Mouse (Mus musculus) lung, postnatal 4 days (tissue): Measurements from ENCODE around the gene Ucma.

ENCODE experiments used
- DNase-seq, 2 experiments: peaks; one replicate each; pipeline ENCODE4 v3.0.0; 2021

Ucma gene

GRCm38 (mm10) chr2:5007107-5007506 lies 31.2 kb downstream of the Ucma start:
- DNase-seq, result no peak

GRCm38 (mm10) chr2:5011898-5012490 lies 36.1 kb downstream of the Ucma start:
- DNase-seq, result no peak

GRCm38 (mm10) chr2:5012491-5013324 lies 36.8 kb downstream of the Ucma start, which contains the start of gene Mcm10:
TSS of gene Mcm10 (minus strand) at chr2:5012791.
- peak; percentile 94 for DNase-seq

- DNase-seq, result peak in 1 of 2 experiments; percentile 17
Measured at GRCm38 (mm10) chr2:5014616-5015015, 38.7 kb downstream of the Ucma start.

- no peak for DNase-seq
Measured at GRCm38 (mm10) chr2:5015527-5015926, 39.6 kb downstream of the Ucma start.

GRCm38 (mm10) chr2:5016922-5017321 lies 41.0 kb downstream of the Ucma start:
- no peak for DNase-seq

GRCm38 (mm10) chr2:5019708-5020107 lies 43.8 kb downstream of the Ucma start:
- DNase-seq, result no peak

GRCm38 (mm10) chr2:5023275-5023674 lies 47.4 kb downstream of the Ucma start:
- no peak for DNase-seq

- peak in 1 of 2 experiments; percentile 35 for DNase-seq
Measured at GRCm38 (mm10) chr2:5023699-5024399, 47.9 kb downstream of the Ucma start.

GRCm38 (mm10) chr2:5025162-5025733 lies 49.3 kb downstream of the Ucma start:
- DNase-seq, result no peak

- DNase-seq, result no peak
Measured at GRCm38 (mm10) chr2:5027057-5027456, 51.1 kb downstream of the Ucma start.

- DNase-seq, result no peak
Measured at GRCm38 (mm10) chr2:5028047-5028446, 52.1 kb downstream of the Ucma start.

- DNase-seq, result no peak
Measured at GRCm38 (mm10) chr2:5029808-5030207, 53.9 kb downstream of the Ucma start.

- no peak for DNase-seq
Measured at GRCm38 (mm10) chr2:5031215-5031614, 55.3 kb downstream of the Ucma start.

- DNase-seq, result no peak
Measured at GRCm38 (mm10) chr2:5032665-5033064, 56.7 kb downstream of the Ucma start.

GRCm38 (mm10) chr2:5033546-5034420 lies 57.9 kb downstream of the Ucma start:
- DNase-seq, result peak in 1 of 2 experiments; percentile 28

GRCm38 (mm10) chr2:5034801-5035200 lies 58.9 kb downstream of the Ucma start:
- DNase-seq, result no peak

GRCm38 (mm10) chr2:5035241-5035640 lies 59.3 kb downstream of the Ucma start:
- no peak for DNase-seq
